Mouse (Mus musculus): Measurements from ENCODE around the gene Fra10ac1.

DNA sequence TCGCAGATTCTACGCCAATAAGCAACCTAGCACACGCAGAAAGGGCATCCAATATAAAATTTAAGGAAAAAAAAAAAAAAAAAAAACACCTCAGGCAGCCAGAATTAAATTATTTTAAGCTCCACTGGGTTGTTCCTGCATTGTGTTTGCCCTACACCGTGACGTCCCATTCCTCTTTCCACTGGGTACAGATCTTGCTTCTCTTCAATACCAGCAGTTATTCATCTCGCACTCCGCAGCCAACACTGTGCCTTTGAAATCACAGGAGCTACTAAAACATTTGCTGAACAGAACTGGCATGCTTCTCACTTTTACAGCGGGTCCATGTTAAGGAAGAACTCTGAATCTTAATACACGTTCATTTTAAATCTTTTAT lies 717 bp upstream of the Fra10ac1 start:
- TF ChIP-seq ZNF384 (IDR thresholded peaks at IDR 0.05; ENCODE audit: low read depth, low read length) (0 out of 2 replicates have a peak, but pooled peaks have one; percentile 14), CHD2 (IDR thresholded peaks at IDR 0.05; ENCODE audit: low read depth, low read length) (no peak), ZC3H11A (IDR thresholded peaks at IDR 0.05; ENCODE audit: borderline replicate concordance, low read depth, low read length) (no peak)
